Mouse (Mus musculus) embryonic fibroblast, embryonic 13.5 days (primary cell): ENCODE measurements at regions not wholly inside any gene's neighbourhood (a gene's known extent, or its start where the extent isn't known, plus 50 kb on each side); places are given as distances from the start of the nearest gene placed in this dataset.

Experiments used
- CTCF ChIP-seq: IDR thresholded peaks from 2 replicates; pipeline ENCODE4 v1.5.1; 2011; ENCODE audit warnings: mild to moderate bottlenecking, control low read depth, low read length, moderate library complexity, borderline replicate concordance; ENCODE audit not compliant: insufficient read depth
- POLR2A ChIP-seq: IDR thresholded peaks from 2 replicates; pipeline ENCODE4 v1.6.1; 2011; ENCODE audit warnings: low read depth, mild to moderate bottlenecking, control low read depth, low read length, moderate library complexity

GRCm38 (mm10) chr10:126133188-126133587 lies 167.2 kb downstream of the Lrig3 start:
- TF ChIP-seq CTCF = no peak
- TF ChIP-seq POLR2A = no peak
